Mouse (Mus musculus): Measurements from ENCODE around the gene Pih1d2. TPM values are rescaled to one million over a fixed set of nuclear protein-coding genes. Genes with fewer than 3 reads are reported as not detected.

Gene Pih1d2
- polyA plus RNA-seq (2015; fragmentation: Nextera tagmentation; extraction: Ambion mirVana) = 5.1 and 6.5 TPM in 2 replicates

DNA sequence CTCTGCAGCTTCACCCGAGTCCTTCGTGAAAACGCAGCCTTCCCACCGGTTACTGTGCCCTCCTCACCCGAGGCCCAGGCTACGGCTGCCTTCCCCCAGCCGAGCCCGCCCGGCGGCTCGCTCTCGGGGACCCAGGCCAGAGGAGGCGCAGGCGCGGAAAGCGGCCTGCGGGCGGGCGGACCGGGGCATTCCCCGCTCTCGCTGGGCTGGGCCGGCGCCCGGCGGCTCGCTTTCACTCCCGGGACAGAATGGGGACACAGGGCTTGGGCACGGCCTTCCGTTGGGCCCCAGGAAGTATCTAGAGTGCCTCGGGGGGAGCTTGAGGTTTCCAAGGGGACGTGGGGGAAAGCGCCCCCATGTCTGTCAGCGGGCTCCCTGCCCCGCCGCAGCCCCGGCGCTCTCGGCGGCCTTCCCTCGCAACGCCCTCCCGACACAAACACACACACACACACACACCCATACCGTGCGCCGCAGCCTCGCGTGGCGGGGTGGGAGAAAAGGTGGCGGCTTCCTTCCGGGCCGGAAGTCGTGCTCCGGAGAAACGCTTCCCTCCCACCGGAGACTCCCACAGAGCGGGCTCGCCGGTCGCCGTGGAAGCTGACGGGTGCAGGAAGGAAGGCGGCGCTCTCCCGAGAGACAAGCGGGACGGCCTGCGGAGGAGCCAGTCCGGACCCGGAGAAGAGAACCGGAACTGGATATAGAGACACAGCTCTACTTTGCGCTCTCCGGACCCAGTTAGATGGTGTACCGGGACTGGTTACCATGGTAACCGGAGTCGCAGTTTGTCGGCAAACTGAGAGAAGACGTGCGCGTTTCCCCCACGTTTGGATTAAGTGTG lies at the start of gene Pih1d2, which contains the start of gene Nkapd1:
TSS of gene Pih1d2 (plus strand) at position 556 of the 838 bp plus-strand sequence.
TSS of gene Nkapd1 (minus strand) at position 699 of the 838 bp plus-strand sequence.
- WGBS = under 1% methylated on average over 73 of the region's 81 CpGs

DNA sequence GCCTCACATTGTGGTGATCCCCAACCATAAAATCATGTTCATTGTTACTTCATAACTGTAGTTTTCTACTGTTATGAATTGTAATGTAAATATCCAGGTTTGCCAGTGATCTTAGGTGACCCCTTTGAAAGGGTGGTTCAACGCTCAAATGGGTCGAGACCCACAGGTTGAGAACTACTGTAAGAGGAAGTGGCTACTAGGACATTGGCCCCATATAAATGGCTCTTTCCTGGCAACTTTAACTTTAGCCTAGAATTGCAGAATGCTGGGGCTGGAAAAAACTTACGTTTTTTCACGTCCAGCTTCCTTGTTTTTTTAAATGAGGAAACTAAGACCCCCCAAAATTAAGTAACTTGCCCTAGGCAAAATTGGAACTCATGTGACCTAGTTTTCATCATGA lies 49.7 kb upstream of the Pih1d2 start:
- Histone ChIP-seq H3K9me3 (no peaks in the 10 kb centered on the region), H3K4me3 (no peak overlapping the region), H3K4me2 (no peak overlapping the region), H3K4me1 (replicated peaks) (no peaks in the 10 kb centered on the region), H3K27ac (replicated peaks) (no peak overlapping the region), H3K27me3 (no peaks in the 10 kb centered on the region), H3K36me3 (no peaks in the 10 kb centered on the region), H3K9ac (no peak overlapping the region)
- 90% methylated on average over 4 of the region's 4 CpGs for WGBS
- ATAC-seq (ENCODE audit: low FRiP score, low read depth) = no peak

More for the DNA sequence above, at the start of gene Pih1d2, which contains the start of gene Nkapd1:
- ATAC-seq (ENCODE audit: low FRiP score, low read depth) = peak; percentile 96
- peak within 1 kb of the TSS; percentile 94 for H3K27ac ChIP-seq (replicated peaks)
- peaks cover 33% of the 10 kb centered on the region for H3K36me3 ChIP-seq
- H3K9ac ChIP-seq = peak within 1 kb of the TSS; percentile 97
- peak within 1 kb of the TSS; percentile 87 for H3K4me2 ChIP-seq
- no peaks in the 10 kb centered on the region for H3K27me3 ChIP-seq
- peaks cover 30% of the 10 kb centered on the region for H3K4me1 ChIP-seq (replicated peaks)
- peak within 1 kb of the TSS; percentile 100 for H3K4me3 ChIP-seq
- no peaks in the 10 kb centered on the region for H3K9me3 ChIP-seq

DNA sequence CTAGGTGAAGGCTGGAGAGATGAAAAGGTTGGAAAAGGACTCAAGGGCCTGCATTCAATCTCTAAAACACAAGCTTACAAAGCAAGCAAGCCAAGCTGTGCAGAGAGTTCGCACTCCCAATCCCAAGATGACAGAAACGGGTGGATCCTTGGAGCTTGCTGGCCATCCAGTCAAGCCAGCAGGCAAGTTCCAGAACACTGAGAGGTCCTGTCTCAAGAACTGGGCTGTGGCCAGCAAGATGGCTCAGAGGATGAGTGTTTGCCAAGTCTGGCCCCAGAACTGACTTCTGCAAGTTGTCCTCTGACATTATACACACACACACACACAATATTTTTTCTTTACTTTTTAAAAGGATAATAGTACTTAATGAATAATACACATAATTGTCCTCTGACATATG lies 49.2 kb upstream of the Pih1d2 start:
- Histone ChIP-seq H3K9me3 (no peaks in the 10 kb centered on the region), H3K4me2 (no peak overlapping the region), H3K4me1 (replicated peaks) (no peaks in the 10 kb centered on the region), H3K27me3 (no peaks in the 10 kb centered on the region), H3K9ac (no peak overlapping the region), H3K36me3 (no peaks in the 10 kb centered on the region), H3K4me3 (no peak overlapping the region), H3K27ac (replicated peaks) (no peak overlapping the region)
- no peak for ATAC-seq (ENCODE audit: low FRiP score, low read depth)
- 81% methylated on average over 2 of the region's 2 CpGs for WGBS

DNA sequence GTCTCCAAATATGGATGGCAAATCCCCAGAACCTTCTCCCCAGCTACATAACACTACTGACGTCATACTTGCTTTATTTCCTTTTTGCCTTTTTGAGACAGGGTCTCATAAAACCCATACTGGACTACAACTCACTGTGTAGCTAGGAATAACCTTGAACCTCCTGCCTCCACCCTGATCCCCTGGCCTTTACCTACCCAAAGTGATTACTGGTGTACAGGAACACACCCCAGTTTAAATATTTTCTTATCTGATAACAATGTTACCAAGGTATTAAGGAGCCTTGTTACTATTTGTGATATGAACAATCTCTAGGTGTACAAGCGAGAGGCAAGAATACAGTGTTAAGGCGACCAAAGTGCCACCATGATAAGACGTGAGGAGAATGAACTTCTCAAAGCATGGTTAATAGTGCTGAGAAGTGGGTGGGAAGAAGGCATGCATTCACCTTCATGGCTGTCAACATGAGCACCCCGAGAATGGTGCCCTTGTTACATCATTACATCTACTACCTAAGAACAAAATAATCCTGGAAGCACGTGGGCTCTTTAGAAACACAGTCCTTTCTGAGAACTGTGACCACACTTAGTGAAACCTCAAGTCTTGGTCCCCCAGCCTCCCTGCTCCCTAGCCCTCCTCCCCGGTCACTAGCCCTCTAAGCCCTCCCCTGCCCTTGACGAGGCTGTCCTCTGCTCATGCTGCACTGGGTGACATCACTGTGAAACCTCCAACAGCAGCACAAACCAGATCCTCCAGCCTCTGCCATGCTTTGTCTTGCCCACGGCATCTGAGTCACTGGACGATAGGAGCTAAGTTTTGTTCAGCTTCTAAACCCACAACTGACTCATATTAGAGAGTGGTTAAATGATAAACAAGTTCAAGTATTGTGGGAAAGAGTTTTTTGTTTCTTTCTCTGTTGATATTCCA lies 47.3 kb upstream of the Pih1d2 start:
- H3K9ac ChIP-seq = no peak overlapping the region
- no peaks in the 10 kb centered on the region for H3K27me3 ChIP-seq
- no peaks in the 10 kb centered on the region for H3K36me3 ChIP-seq
- no peaks in the 10 kb centered on the region for H3K9me3 ChIP-seq
- no peak for ATAC-seq (ENCODE audit: low FRiP score, low read depth)
- H3K4me3 ChIP-seq = no peak overlapping the region
- 83% methylated on average over 10 of the region's 10 CpGs for WGBS
- no peaks in the 10 kb centered on the region for H3K4me1 ChIP-seq (replicated peaks)
- H3K4me2 ChIP-seq = no peak overlapping the region
- no peak overlapping the region for H3K27ac ChIP-seq (replicated peaks)

DNA sequence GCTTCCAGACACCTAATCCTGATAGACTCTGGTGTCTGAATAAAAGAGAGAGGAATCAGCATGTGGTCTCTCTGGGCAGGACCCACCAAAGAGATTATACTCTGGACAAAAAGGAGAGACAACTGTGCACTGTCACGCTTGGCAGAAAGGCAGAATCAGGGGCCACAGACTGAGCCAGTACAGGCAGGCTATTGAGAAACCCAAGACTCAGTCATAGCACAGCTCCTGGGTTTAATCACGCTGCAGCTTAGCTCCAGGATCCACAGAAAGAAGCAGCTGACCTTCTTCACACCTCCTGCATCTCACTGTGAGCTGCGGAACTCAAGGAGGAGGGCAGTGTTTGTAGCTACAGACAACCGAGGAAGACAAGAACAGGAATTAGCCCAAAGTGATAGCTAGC lies 36.8 kb upstream of the Pih1d2 start:
- Histone ChIP-seq H3K4me1 (replicated peaks) (no peaks in the 10 kb centered on the region), H3K4me2 (no peak overlapping the region), H3K27ac (replicated peaks) (no peak overlapping the region), H3K9me3 (no peaks in the 10 kb centered on the region), H3K27me3 (no peaks in the 10 kb centered on the region), H3K36me3 (no peaks in the 10 kb centered on the region), H3K4me3 (no peak overlapping the region), H3K9ac (no peak overlapping the region)
- no peak for ATAC-seq (ENCODE audit: low FRiP score, low read depth)
- 48% methylated on average over 4 of the region's 4 CpGs for WGBS

DNA sequence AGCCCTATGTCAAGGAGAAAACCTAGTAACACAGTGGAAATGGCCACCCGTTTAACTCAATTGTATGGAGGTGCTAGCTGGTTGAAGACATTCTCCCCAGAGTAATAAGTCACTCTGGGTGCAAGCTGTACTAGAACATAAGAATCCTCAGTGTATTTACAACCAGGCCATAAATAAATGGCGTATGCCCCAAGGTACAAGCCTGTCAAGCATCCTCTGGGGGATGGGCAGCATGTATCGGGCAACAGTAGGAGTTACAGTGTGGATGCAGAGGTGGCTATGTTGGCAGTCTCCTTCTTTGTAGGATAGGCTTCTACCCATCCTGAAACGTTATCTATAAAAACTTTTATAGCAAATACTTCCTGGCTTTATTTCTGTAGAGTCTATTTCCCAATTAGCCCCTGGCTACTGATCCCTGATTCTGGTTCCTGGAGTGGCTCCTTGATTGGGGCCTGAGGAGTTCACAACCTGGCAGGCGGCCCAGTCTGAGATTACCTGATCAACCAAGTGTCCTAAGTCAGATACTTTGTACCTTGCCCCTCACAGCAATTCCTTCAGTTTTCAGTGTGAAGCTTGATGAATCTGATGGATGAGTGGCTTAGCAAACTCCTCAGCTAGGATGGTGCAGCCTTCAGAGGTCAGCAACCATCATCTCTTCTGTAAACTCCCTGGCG lies 31.8 kb upstream of the Pih1d2 start:
- no peaks in the 10 kb centered on the region for H3K27me3 ChIP-seq
- H3K4me3 ChIP-seq = no peak overlapping the region
- 86% methylated on average over 6 of the region's 6 CpGs for WGBS
- no peak overlapping the region for H3K4me2 ChIP-seq
- H3K36me3 ChIP-seq = no peaks in the 10 kb centered on the region
- no peaks in the 10 kb centered on the region for H3K9me3 ChIP-seq
- ATAC-seq (ENCODE audit: low FRiP score, low read depth) = no peak
- H3K27ac ChIP-seq (replicated peaks) = no peak overlapping the region
- no peaks in the 10 kb centered on the region for H3K4me1 ChIP-seq (replicated peaks)
- no peak overlapping the region for H3K9ac ChIP-seq

DNA sequence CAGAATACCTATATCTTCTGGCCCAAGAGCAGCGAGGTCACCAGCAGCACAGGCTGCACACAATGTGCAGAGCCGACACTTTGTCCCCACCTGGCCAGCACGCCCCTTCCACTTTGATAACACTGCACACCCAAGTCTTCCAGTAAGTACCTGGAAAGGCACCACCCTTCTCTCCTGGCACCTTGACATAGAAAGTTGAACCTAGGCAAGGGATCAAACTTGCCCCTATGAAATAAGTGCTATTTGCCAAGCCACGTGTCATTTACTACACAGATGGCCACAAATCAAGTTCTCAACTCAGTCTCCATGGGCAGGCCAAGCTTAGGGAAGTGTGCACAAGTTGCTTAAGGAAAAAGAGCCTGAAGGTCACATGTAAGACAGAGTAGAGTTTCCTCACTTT lies 30.2 kb upstream of the Pih1d2 start:
- no peaks in the 10 kb centered on the region for H3K9me3 ChIP-seq
- H3K4me1 ChIP-seq (replicated peaks) = no peaks in the 10 kb centered on the region
- H3K36me3 ChIP-seq = no peaks in the 10 kb centered on the region
- H3K27me3 ChIP-seq = no peaks in the 10 kb centered on the region
- no peak overlapping the region for H3K27ac ChIP-seq (replicated peaks)
- H3K4me2 ChIP-seq = no peak overlapping the region
- 79% methylated on average over 4 of the region's 4 CpGs for WGBS
- no peak overlapping the region for H3K9ac ChIP-seq
- ATAC-seq (ENCODE audit: low FRiP score, low read depth) = no peak
- H3K4me3 ChIP-seq = no peak overlapping the region

DNA sequence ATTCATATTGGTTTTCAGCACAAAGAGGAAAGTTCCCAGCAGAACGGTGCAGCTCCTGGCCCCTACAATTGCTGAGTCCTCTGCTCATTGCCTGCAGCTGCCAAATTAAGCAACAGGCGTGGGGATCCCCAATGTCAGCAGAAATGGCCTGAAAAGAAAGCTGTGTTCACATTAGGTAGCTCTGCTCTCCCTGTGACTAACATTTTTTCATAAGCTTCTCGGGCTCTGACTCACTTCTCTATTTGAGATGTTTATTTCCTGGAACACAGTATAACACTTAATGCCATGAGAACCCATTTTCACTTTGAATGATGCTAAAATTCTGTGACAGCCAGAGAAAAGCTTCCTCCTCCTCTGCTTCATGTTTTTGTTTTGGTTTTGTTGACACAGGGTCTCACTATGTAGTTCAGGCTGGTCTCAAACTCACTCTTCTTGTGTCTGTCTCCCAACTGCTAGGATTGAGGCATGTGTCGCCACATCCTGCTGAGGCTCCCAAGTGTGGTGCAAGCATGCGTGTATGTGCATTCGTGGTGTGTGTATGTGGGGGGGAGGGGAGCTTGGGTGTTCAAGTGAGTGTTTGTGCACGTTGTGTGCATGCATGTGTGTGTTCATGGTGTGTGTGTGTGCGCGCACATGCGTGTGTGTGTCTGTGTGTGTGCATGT lies 26.1 kb upstream of the Pih1d2 start:
- Histone ChIP-seq H3K9me3 (no peaks in the 10 kb centered on the region), H3K36me3 (peaks cover 12% of the 10 kb centered on the region), H3K4me2 (no peak overlapping the region), H3K9ac (no peak overlapping the region), H3K4me3 (no peak overlapping the region), H3K27me3 (no peaks in the 10 kb centered on the region), H3K4me1 (replicated peaks) (no peaks in the 10 kb centered on the region), H3K27ac (replicated peaks) (no peak overlapping the region)
- no peak for ATAC-seq (ENCODE audit: low FRiP score, low read depth)
- WGBS = 81% methylated on average over 10 of the region's 10 CpGs

DNA sequence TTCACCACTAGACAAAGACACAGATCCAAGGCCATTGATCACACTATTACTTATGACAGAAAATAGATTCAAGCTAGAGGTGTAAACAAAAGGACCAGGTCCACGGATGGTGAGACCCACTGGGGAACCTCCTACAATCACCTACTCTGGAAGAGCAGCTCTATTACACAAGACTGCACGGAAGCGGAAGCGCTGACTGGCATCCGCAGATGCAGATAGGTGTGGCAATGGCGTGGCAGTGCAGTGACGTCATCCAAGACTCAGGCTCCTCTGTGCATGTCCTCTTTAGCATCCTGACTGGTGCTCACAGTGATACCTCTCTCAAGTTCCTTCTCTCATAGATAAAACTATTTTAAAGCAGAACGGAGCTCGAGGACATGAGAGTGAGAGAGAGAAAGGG lies 24.2 kb upstream of the Pih1d2 start:
- Histone ChIP-seq H3K27me3 (no peaks in the 10 kb centered on the region), H3K36me3 (peaks cover 30% of the 10 kb centered on the region), H3K27ac (replicated peaks) (no peak overlapping the region), H3K9ac (no peak overlapping the region), H3K9me3 (no peaks in the 10 kb centered on the region), H3K4me1 (replicated peaks) (no peaks in the 10 kb centered on the region), H3K4me2 (no peak overlapping the region), H3K4me3 (no peak overlapping the region)
- no peak for ATAC-seq (ENCODE audit: low FRiP score, low read depth)
- WGBS = 90% methylated on average over 9 of the region's 9 CpGs

DNA sequence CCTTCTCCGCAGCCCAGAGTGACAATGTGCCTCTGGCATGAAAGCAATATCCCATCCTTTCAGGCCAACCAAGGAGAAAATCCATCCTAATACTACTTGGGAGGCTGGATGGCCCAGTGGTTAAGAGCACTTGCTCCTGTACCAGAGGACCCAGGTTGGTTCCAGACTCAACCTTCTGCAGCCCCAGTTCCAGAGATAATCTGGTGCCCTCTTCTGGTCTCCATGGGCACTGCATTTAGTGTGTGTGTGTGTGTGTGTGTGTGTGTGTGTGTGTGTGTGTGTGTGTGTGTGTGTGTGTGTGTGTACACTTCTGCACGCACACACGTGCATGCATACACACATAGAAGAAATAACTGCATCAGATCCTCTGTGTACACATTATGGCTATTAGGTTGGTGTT lies 23.6 kb upstream of the Pih1d2 start:
- Histone ChIP-seq H3K9me3 (no peaks in the 10 kb centered on the region), H3K27ac (replicated peaks) (no peak overlapping the region), H3K4me3 (no peak overlapping the region), H3K4me1 (replicated peaks) (no peaks in the 10 kb centered on the region), H3K27me3 (no peaks in the 10 kb centered on the region), H3K9ac (no peak overlapping the region), H3K4me2 (no peak overlapping the region), H3K36me3 (peaks cover 36% of the 10 kb centered on the region)
- no peak for ATAC-seq (ENCODE audit: low FRiP score, low read depth)
- 82% methylated on average over 3 of the region's 3 CpGs for WGBS

DNA sequence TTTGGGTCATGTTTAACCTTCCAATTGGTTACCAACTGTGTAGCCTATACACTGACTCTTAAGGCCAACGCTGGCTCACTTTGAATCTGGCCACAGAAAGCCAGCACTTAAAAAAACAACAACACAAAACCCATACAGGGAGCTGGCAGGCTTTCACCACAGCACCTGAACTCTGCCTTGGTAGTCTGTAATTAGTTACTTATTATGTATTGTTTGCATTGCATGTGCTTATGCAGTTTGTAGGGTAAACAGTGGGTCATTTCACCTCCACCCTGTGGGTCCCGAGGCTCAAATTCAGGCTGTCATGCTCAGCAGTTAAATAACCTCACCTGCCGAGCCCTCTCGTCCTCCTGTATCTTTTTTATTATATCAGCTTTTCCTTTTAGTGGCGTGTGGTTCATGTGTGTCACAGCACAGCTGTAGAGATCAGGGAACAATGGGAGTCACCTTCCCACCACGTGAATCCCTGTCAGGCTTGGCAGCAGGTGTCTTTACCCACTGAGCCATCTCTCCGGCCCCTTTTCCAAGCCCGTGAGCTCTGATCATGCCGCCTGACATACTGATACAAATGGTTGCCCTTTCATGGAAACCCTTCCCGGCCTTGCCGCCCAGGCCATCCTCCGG lies 22.2 kb upstream of the Pih1d2 start:
- H3K4me3 ChIP-seq = no peak overlapping the region
- H3K4me1 ChIP-seq (replicated peaks) = no peaks in the 10 kb centered on the region
- H3K4me2 ChIP-seq = no peak overlapping the region
- WGBS = 76% methylated on average over 12 of the region's 12 CpGs
- H3K27ac ChIP-seq (replicated peaks) = no peak overlapping the region
- no peak for ATAC-seq (ENCODE audit: low FRiP score, low read depth)
- H3K9me3 ChIP-seq = no peaks in the 10 kb centered on the region
- H3K9ac ChIP-seq = no peak overlapping the region
- no peaks in the 10 kb centered on the region for H3K27me3 ChIP-seq
- H3K36me3 ChIP-seq = peaks cover 49% of the 10 kb centered on the region
